Mouse (Mus musculus) hindbrain, embryonic 11.5 days (tissue): ENCODE measurements at regions not wholly inside any gene's neighbourhood (a gene's known extent, or its start where the extent isn't known, plus 50 kb on each side); places are given as distances from the start of the nearest gene placed in this dataset.

Experiments
- ATAC-seq: fragments of 200-750 bp; cut with Nextera tagmentation; 2 replicates; pipeline ENCODE4 v1.8.0; 2017; ENCODE audit warnings: mild to moderate bottlenecking, moderate TSS enrichment, moderate library complexity; ENCODE audit not compliant: low FRiP score
- DNase-seq: peaks from one replicate; pipeline ENCODE4 v3.0.0-alpha.2; 2015; ENCODE audit warnings: low spot score
- H3K27ac ChIP-seq: fragments of 300-500 bp; sonication (generic); 2 replicates; pipeline ENCODE4 v1.5.1; 2014; ENCODE audit warnings: mild to moderate bottlenecking, low read depth, low read length
- H3K27me3 ChIP-seq: fragments of 300-500 bp; sonication (generic); 2 replicates; pipeline ENCODE4 v1.6.1; 2014; ENCODE audit warnings: mild to moderate bottlenecking, low read length, moderate library complexity, mixed read lengths; ENCODE audit not compliant: control insufficient read depth, insufficient read depth
- H3K36me3 ChIP-seq: fragments of 300-500 bp; sonication (generic); 2 replicates; pipeline ENCODE4 v1.6.1; 2014; ENCODE audit warnings: mild to moderate bottlenecking, low read length, moderate library complexity, mixed read lengths; ENCODE audit not compliant: control insufficient read depth, insufficient read depth
- H3K4me1 ChIP-seq: fragments of 300-500 bp; sonication (generic); replicated peaks from 2 replicates; pipeline ENCODE4 v1.6.1; 2014; ENCODE audit warnings: low read length, mixed read lengths; ENCODE audit not compliant: control insufficient read depth, insufficient read depth
- H3K4me2 ChIP-seq: fragments of 300-500 bp; sonication (generic); replicated peaks from 2 replicates; pipeline ENCODE4 v1.6.1; 2014; ENCODE audit warnings: mild to moderate bottlenecking, low read depth, low read length
- H3K4me3 ChIP-seq: fragments of 300-500 bp; sonication (generic); 2 replicates; pipeline ENCODE4 v1.5.1; 2014; ENCODE audit warnings: low read depth, low read length
- H3K9ac ChIP-seq: fragments of 300-500 bp; sonication (generic); 2 replicates; pipeline ENCODE4 v1.6.1; 2014; ENCODE audit warnings: low read depth, low read length
- H3K9me3 ChIP-seq: fragments of 300-500 bp; sonication (generic); 2 replicates; pipeline ENCODE4 v1.6.1; 2016; ENCODE audit warnings: low read length; ENCODE audit not compliant: control insufficient read depth
- WGBS: fragments of 180-500 bp; shearing (Covaris S2); extraction: QIAGEN DNeasy Blood & Tissue Kit; methylation state at CpG from one replicate; pipeline ENCODE4 v1.1.7; 2014; 5-methylcytosine and 5-hydroxymethylcytosine counted together

DNA sequence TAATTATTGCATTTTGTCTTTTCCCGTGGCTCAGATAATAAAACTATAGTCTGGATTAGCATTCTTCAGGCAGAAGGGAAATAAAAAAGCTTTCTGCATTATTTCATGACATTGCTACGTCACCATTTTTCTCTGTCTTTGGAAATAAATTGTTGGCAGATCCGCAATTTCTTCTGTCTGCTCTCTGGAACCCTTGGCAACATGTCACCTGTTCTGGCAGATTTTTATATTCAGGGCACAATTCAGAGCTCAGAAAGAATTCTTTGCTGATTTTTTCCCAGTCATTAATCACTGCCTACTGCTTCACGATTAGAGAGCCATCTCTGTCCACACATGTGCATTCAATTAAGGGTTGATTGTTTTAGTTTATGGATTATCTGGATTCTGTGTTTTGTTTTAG is 460.5 kb downstream of the Cdh8 start:
- DNase-seq (no peak), ATAC-seq (no peak)
- H3K4me1 ChIP-seq: no peaks in the 10 kb centered on the region
- H3K4me3 ChIP-seq: no peak overlapping the region
- no peaks in the 10 kb centered on the region for H3K36me3 ChIP-seq
- no peaks in the 10 kb centered on the region for H3K9me3 ChIP-seq
- 65% methylated on average over 4 of the region's 4 CpGs for WGBS
- no peak overlapping the region for H3K27ac ChIP-seq
- H3K4me2 ChIP-seq: no peak overlapping the region
- no peak overlapping the region for H3K9ac ChIP-seq
- no peaks in the 10 kb centered on the region for H3K27me3 ChIP-seq

- H3K27ac ChIP-seq: no peak overlapping the region
- 76% methylated on average over 3 of the region's 3 CpGs for WGBS
- no peak overlapping the region for H3K4me3 ChIP-seq
- 0 out of 2 replicates have a peak, but pooled peaks have one; percentile 25 for ATAC-seq
- H3K27me3 ChIP-seq: no peaks in the 10 kb centered on the region
- no peaks in the 10 kb centered on the region for H3K36me3 ChIP-seq
- no peak overlapping the region for H3K4me2 ChIP-seq
- no peak overlapping the region for H3K9ac ChIP-seq
- H3K4me1 ChIP-seq: no peaks in the 10 kb centered on the region
- DNase-seq: no peak
- no peaks in the 10 kb centered on the region for H3K9me3 ChIP-seq
Measured at GRCm38 (mm10) chr8:98913159-98913777, 503.0 kb downstream of the Cdh8 start.

DNA sequence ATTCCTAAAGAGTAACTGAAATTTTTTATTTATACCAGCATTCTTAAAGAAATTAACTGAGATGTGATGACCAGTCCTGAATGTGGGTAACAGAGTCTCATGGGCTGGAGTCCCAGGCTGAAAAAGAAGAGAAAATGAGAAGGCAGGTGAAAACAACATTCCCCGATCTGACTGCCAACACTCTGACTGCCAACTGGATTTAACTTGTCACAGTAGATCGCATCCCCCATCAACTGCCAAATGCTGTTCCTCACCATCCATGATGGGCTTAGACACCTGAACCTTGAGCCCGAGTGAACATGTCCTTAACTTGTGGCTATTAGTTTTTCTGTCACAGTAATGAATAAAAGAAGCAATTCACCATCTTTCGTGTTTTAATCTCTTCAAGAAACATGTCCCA is 522.9 kb downstream of the Cdh8 start:
- H3K9me3 ChIP-seq: no peaks in the 10 kb centered on the region
- ATAC-seq (no peak), DNase-seq (no peak)
- H3K27me3 ChIP-seq: no peaks in the 10 kb centered on the region
- H3K4me2 ChIP-seq: no peak overlapping the region
- H3K4me3 ChIP-seq: no peak overlapping the region
- H3K36me3 ChIP-seq: no peaks in the 10 kb centered on the region
- no peaks in the 10 kb centered on the region for H3K4me1 ChIP-seq
- no peak overlapping the region for H3K9ac ChIP-seq
- WGBS: 94% methylated on average over 4 of the region's 4 CpGs
- H3K27ac ChIP-seq: no peak overlapping the region

DNA sequence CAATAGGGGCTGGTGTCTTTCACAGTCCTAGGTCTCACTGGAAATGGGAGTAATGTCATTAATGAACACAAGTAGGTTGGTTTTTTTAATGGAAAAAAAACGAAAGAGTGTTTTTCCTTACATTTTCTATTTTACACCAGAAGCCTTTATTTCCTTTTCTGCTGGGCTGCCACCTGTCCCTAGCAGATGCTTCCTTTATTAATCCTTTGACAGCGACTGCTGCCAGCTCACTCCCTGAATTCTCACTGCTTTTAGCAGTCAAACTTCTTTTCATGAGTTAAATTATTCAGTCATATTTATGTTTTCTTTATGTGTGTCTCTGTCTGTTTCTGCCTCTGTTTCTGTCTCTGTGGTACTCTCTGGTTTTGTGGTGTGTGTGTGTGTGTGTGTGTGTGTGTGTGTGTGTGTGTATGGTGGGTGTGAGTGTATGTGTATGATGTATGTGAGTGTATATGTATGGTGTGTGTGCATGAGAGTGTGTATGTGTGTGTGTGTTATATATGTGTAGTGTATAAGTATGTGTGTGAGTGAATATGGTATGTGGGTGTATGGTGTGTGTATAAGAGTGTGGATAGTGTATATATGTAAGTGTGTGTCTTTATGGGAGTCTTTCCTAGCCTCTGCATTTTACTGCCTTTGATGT is 554.5 kb downstream of the Cdh8 start:
- H3K9ac ChIP-seq: no peak overlapping the region
- H3K9me3 ChIP-seq: no peaks in the 10 kb centered on the region
- no peaks in the 10 kb centered on the region for H3K27me3 ChIP-seq
- ATAC-seq: no peak
- H3K36me3 ChIP-seq: no peaks in the 10 kb centered on the region
- H3K4me1 ChIP-seq: no peaks in the 10 kb centered on the region
- 65% methylated on average over 2 of the region's 2 CpGs for WGBS
- H3K27ac ChIP-seq: no peak overlapping the region
- no peak overlapping the region for H3K4me2 ChIP-seq
- H3K4me3 ChIP-seq: no peak overlapping the region
- no peak for DNase-seq

DNA sequence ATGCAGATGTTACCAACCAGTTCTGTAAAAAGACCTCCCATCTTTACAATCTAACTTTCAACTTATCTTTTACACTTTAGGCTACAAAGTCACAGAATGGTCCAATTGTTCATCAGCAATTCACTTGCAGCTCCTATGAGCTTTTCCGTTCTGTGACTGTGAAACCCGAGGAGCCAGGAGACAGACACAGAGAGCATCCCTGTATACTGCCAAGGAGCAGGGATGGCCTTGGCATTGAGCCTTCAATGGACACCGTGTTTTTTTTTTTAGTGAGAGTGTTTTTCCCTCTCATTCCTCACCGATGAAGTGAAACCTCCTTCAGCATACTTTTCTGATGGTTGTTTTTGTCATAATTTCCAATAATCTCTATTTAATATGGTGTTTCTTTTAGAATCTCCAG is 555.1 kb downstream of the Cdh8 start:
- 78% methylated on average over 4 of the region's 4 CpGs for WGBS
- Histone ChIP-seq H3K36me3 (no peaks in the 10 kb centered on the region), H3K27me3 (no peaks in the 10 kb centered on the region), H3K4me3 (no peak overlapping the region), H3K9me3 (no peaks in the 10 kb centered on the region), H3K9ac (no peak overlapping the region), H3K4me1 (no peaks in the 10 kb centered on the region), H3K27ac (no peak overlapping the region), H3K4me2 (no peak overlapping the region)
- DNase-seq (no peak), ATAC-seq (no peak)

DNA sequence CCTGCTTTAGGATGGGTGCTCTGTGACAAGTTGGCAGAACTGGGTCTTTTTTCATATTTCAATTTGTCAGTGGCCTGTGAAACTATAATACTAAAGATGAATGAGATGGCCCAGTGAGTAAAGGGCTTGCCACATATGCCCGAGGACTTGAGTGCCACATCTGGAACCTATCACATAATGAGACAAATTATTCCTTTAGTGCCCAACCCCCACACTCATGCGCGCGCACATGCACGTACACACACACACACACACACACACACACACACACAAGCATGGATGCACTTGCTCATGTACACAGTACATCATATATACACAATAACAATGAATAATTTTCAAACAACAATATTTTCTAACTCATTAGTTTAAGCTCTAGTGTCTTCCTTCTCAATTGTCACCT is 555.9 kb downstream of the Cdh8 start:
- H3K27me3 ChIP-seq: no peaks in the 10 kb centered on the region
- ATAC-seq (0 out of 2 replicates have a peak, but pooled peaks have one; percentile 38), DNase-seq (no peak)
- no peaks in the 10 kb centered on the region for H3K4me1 ChIP-seq
- H3K4me3 ChIP-seq: no peak overlapping the region
- H3K9ac ChIP-seq: no peak overlapping the region
- WGBS: 78% methylated on average over 5 of the region's 5 CpGs
- no peak overlapping the region for H3K4me2 ChIP-seq
- no peak overlapping the region for H3K27ac ChIP-seq
- H3K9me3 ChIP-seq: no peaks in the 10 kb centered on the region
- no peaks in the 10 kb centered on the region for H3K36me3 ChIP-seq

DNA sequence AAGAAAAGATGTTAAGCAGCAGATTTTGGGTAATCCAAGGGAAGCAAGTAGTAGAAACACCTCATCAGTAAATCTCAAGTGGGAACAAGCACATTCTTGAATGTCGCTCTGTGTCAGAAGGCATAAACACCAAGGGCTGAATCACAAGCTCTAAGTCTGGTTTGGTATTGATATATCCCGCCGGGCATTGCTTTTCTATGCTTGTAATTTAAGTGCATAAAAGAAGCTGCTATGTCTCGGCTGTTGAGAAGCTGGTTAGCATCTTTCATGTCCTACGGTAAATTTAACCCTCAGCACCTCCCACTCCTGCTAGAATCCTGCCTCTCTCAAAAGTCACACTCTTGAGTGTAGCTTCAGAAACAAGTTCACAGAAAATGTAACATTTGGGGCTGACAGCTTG is 586.8 kb downstream of the Cdh8 start:
- Histone ChIP-seq H3K36me3 (no peaks in the 10 kb centered on the region), H3K27me3 (no peaks in the 10 kb centered on the region), H3K27ac (no peak overlapping the region), H3K9ac (no peak overlapping the region), H3K4me1 (no peaks in the 10 kb centered on the region), H3K4me2 (no peak overlapping the region), H3K4me3 (no peak overlapping the region), H3K9me3 (no peaks in the 10 kb centered on the region)
- no peak for ATAC-seq
- DNase-seq: no peak
- 74% methylated on average over 5 of the region's 5 CpGs for WGBS

DNA sequence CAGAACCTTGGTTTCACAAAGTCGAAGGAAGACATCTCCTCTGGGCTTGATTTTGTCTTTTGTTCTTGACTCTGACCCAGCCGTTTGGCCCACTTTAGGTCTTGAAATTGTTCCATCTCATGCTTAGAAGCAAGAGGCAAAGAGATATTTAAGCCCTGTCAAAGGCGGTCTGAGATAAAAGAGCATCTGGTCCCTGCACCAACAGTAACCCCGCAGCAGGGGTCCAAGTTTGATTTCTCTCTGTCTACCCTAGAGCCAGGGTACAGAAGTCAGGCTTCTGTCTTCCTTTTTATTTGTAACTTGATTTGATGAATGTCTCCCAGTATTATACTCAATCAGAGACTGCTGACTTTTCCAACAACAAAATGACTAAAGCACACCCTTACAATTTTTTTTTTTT is 587.3 kb downstream of the Cdh8 start:
- ATAC-seq (no peak), DNase-seq (peak; percentile 5)
- Histone ChIP-seq H3K27me3 (no peaks in the 10 kb centered on the region), H3K9ac (no peak overlapping the region), H3K4me3 (no peak overlapping the region), H3K9me3 (no peaks in the 10 kb centered on the region), H3K27ac (no peak overlapping the region), H3K36me3 (no peaks in the 10 kb centered on the region), H3K4me1 (no peaks in the 10 kb centered on the region), H3K4me2 (no peak overlapping the region)
- 60% methylated on average over 4 of the region's 4 CpGs for WGBS

DNA sequence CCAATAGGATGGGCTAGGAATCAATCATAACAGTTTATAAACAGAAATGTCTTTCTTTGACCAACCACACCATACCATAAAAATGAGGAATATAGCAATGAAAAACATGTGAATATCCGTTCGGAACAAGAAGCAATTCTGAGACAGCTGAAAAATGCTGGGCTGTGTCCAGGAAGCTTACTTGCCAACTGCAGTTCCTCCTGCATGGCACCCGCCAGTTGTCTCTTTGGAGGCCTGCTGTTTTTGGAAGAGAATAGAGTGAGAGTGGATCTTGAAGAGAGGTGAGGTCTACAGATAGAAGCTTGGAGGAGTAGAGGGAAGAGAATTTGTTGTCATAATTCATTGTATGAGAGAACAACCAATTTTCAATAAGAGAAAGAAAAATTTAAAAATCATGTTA is 604.3 kb downstream of the Cdh8 start:
- Histone ChIP-seq H3K4me3 (no peak overlapping the region), H3K27ac (no peak overlapping the region), H3K27me3 (no peaks in the 10 kb centered on the region), H3K36me3 (no peaks in the 10 kb centered on the region), H3K9ac (no peak overlapping the region), H3K4me2 (no peak overlapping the region), H3K9me3 (no peaks in the 10 kb centered on the region), H3K4me1 (no peaks in the 10 kb centered on the region)
- DNase-seq (no peak), ATAC-seq (no peak)
- WGBS: 85% methylated on average over 3 of the region's 3 CpGs
